ENCODE assay signal across 12 mouse cellular contexts in the genomic region with DNA sequence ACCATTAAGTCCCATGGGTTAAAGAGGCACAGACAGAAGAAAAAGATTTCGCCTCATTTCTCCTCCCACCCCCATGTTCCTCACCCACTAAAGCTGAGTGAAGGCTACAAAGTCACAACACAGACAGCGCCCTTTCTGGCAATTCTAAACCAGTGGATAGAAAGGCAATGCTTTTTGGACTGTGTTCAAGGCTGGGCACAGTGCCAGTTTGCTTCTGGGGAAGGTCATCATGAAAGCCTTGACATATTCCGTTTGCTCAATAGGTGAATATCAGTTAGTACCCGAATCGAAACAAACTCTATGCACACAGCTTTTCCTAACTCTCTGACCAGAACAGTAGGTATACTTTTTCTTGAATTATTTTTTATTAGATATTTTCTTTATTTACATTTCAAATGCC. TPM values are rescaled to one million over a fixed set of nuclear protein-coding genes. Genes with fewer than 3 reads are reported as not detected.
A peak's percentile ranks its signal among the peaks of the same experiment; 100 is the strongest.
DNase-seq lines count a peak whose midpoint lies in the region; ATAC-seq and TF ChIP-seq lines count a peak whose summit lies in the region.
"Had no signal": no experiment of that assay in that cellular context is flagged by ENCODE, and none has a peak within 500 bp of the region (broad histone marks: within the 10 kb centered on the region; RNA-seq: fewer than 3 reads in every experiment).

No protein-coding gene starts in this region.

- no peak overlapping the region for H3K4me3 ChIP-seq in lung, embryonic 14.5 days (ENCODE audit: low read depth, low read length)
- no peak overlapping the region for H3K4me3 ChIP-seq in lung, postnatal 0 days (ENCODE audit: low read depth, low read length)
- H3K4me3 ChIP-seq: embryonic facial prominence, embryonic 13.5 days; hindbrain, embryonic 12.5 days; midbrain, embryonic 15.5 days had no signal

- DNase-seq in cerebellum, postnatal 14 days = peak; percentile 34 to 63
- DNase-seq in cerebellum, adult 11 months = no peak
- DNase-seq in lung, embryonic 14.5 days = peak; percentile 77
- no peak for DNase-seq in lung, postnatal 0 days (ENCODE audit: low spot score)
- peak; percentile 41 to 49 for DNase-seq in kidney, adult 8-10 months
- DNase-seq in ovary, postnatal 36 days (ENCODE audit: low spot score) = peak; percentile 75
- no peak for DNase-seq in neural tube, embryonic 10.5 days (ENCODE audit: extremely low spot score, low spot score)
- DNase-seq in Muller cell, postnatal 12 days (ENCODE audit: inconsistent ontology term) = no peak

- H3K27ac ChIP-seq in lung, embryonic 14.5 days (ENCODE audit: low read depth) = no peak overlapping the region
- no peak overlapping the region for H3K27ac ChIP-seq in lung, postnatal 0 days (ENCODE audit: low read length)
- H3K27ac ChIP-seq: embryonic facial prominence, embryonic 13.5 days; hindbrain, embryonic 12.5 days; liver, embryonic 14.5 days; midbrain, embryonic 15.5 days had no signal

- no peaks in the 10 kb centered on the region for H3K9me3 ChIP-seq in lung, embryonic 14.5 days (ENCODE audit: low read depth, low read length)
- H3K9me3 ChIP-seq in lung, postnatal 0 days (ENCODE audit: low read length) = no peaks in the 10 kb centered on the region
- H3K9me3 ChIP-seq: embryonic facial prominence, embryonic 13.5 days; hindbrain, embryonic 12.5 days; midbrain, embryonic 15.5 days had no signal

- no peaks in the 10 kb centered on the region for H3K27me3 ChIP-seq in lung, embryonic 14.5 days (ENCODE audit: insufficient read depth, low read length)
- no peaks in the 10 kb centered on the region for H3K27me3 ChIP-seq in lung, postnatal 0 days (replicated peaks; ENCODE audit: insufficient read depth, low read length)
- H3K27me3 ChIP-seq: embryonic facial prominence, embryonic 13.5 days; hindbrain, embryonic 12.5 days; midbrain, embryonic 15.5 days had no signal

- H3K4me2 ChIP-seq in lung, embryonic 14.5 days = no peak overlapping the region
- H3K4me2 ChIP-seq in lung, postnatal 0 days (replicated peaks; ENCODE audit: low read depth, low read length) = no peak overlapping the region
- H3K4me2 ChIP-seq: embryonic facial prominence, embryonic 13.5 days; hindbrain, embryonic 12.5 days; midbrain, embryonic 15.5 days had no signal

- H3K4me1 ChIP-seq in lung, embryonic 14.5 days (ENCODE audit: insufficient read depth) = no peaks in the 10 kb centered on the region
- H3K4me1 ChIP-seq in lung, postnatal 0 days (ENCODE audit: insufficient read depth, low read depth, low read length) = no peaks in the 10 kb centered on the region
- H3K4me1 ChIP-seq: embryonic facial prominence, embryonic 13.5 days; hindbrain, embryonic 12.5 days; midbrain, embryonic 15.5 days had no signal

- WGBS in lung, embryonic 14.5 days = 41% methylated on average over 5 of the region's 5 CpGs
- 33% methylated on average over 5 of the region's 5 CpGs for WGBS in lung, postnatal 0 days

- no peak for TF ChIP-seq EP300 in lung, postnatal 0 days (IDR thresholded peaks at IDR 0.05)

- TF ChIP-seq CTCF in lung, embryonic 14.5 days (IDR thresholded peaks at IDR 0.05; ENCODE audit: low read depth) = no peak
- TF ChIP-seq CTCF in lung, postnatal 0 days (IDR thresholded peaks at IDR 0.05) = no peak

- no peak for ATAC-seq in lung, embryonic 14.5 days (ENCODE audit: insufficient read depth)
- no peak for ATAC-seq in lung, postnatal 0 days
- ATAC-seq: midbrain, embryonic 15.5 days had no signal

- H3K9ac ChIP-seq in lung, embryonic 14.5 days = no peak overlapping the region
- H3K9ac ChIP-seq in lung, postnatal 0 days (replicated peaks; ENCODE audit: low read depth) = no peak overlapping the region
- H3K9ac ChIP-seq: embryonic facial prominence, embryonic 13.5 days; hindbrain, embryonic 12.5 days; liver, embryonic 14.5 days; midbrain, embryonic 15.5 days had no signal

- no peaks in the 10 kb centered on the region for H3K36me3 ChIP-seq in lung, embryonic 14.5 days (ENCODE audit: insufficient read depth)
- H3K36me3 ChIP-seq in lung, postnatal 0 days (ENCODE audit: insufficient read depth, low read length) = no peaks in the 10 kb centered on the region
- H3K36me3 ChIP-seq: embryonic facial prominence, embryonic 13.5 days; hindbrain, embryonic 12.5 days; midbrain, embryonic 15.5 days had no signal

RNA-seq across cellular contexts. Expression of gene Olfr54, which starts 2.2 kb away (rescaled TPM):
- polyA plus RNA-seq in lung, embryonic 14.5 days (2014; fragmentation: Nextera tagmentation; extraction: Ambion mirVana) = not detected in 2 replicates
- polyA plus RNA-seq in lung, postnatal 0 days (2015; fragmentation: Nextera tagmentation; extraction: Ambion mirVana) = not detected in 2 replicates
- polyA plus RNA-seq: embryonic facial prominence, embryonic 13.5 days; hindbrain, embryonic 12.5 days; liver, embryonic 14.5 days; midbrain, embryonic 15.5 days had no signal

RNA-seq across cellular contexts. Expression of gene Olfr51, which starts 8.4 kb away (rescaled TPM):
- polyA plus RNA-seq in lung, embryonic 14.5 days (2014; fragmentation: Nextera tagmentation; extraction: Ambion mirVana) = not detected in 2 replicates
- polyA plus RNA-seq in lung, postnatal 0 days (2015; fragmentation: Nextera tagmentation; extraction: Ambion mirVana) = not detected in 2 replicates
- polyA plus RNA-seq: embryonic facial prominence, embryonic 13.5 days; hindbrain, embryonic 12.5 days; liver, embryonic 14.5 days; midbrain, embryonic 15.5 days had no signal

RNA-seq across cellular contexts. Expression of gene Olfr1377, which starts 30.1 kb away (rescaled TPM):
- not detected in 2 replicates for polyA plus RNA-seq in lung, embryonic 14.5 days (2014; fragmentation: Nextera tagmentation; extraction: Ambion mirVana)
- not detected in 2 replicates for polyA plus RNA-seq in lung, postnatal 0 days (2015; fragmentation: Nextera tagmentation; extraction: Ambion mirVana)
- polyA plus RNA-seq: embryonic facial prominence, embryonic 13.5 days; hindbrain, embryonic 12.5 days; liver, embryonic 14.5 days; midbrain, embryonic 15.5 days had no signal

RNA-seq across cellular contexts. Expression of gene Olfr1375, which starts 36.1 kb away (rescaled TPM):
- not detected in 2 replicates for polyA plus RNA-seq in lung, embryonic 14.5 days (2014; fragmentation: Nextera tagmentation; extraction: Ambion mirVana)
- polyA plus RNA-seq in lung, postnatal 0 days (2015; fragmentation: Nextera tagmentation; extraction: Ambion mirVana) = not detected in 2 replicates
- polyA plus RNA-seq: embryonic facial prominence, embryonic 13.5 days; hindbrain, embryonic 12.5 days; liver, embryonic 14.5 days; midbrain, embryonic 15.5 days had no signal

RNA-seq across cellular contexts. Expression of gene Olfr1378, which starts 45.5 kb away (rescaled TPM):
- polyA plus RNA-seq in lung, embryonic 14.5 days (2014; fragmentation: Nextera tagmentation; extraction: Ambion mirVana) = not detected in 2 replicates
- not detected in 2 replicates for polyA plus RNA-seq in lung, postnatal 0 days (2015; fragmentation: Nextera tagmentation; extraction: Ambion mirVana)
- polyA plus RNA-seq: embryonic facial prominence, embryonic 13.5 days; hindbrain, embryonic 12.5 days; liver, embryonic 14.5 days; midbrain, embryonic 15.5 days had no signal

Comparison
In these comparisons a context has a peak if more than half of its experiments do, and no peak if none do; other contexts are left out.
1. DNase-seq: peak in cerebellum, postnatal 14 days (2 of 2), lung, embryonic 14.5 days (single experiment), kidney, adult 8-10 months (2 of 2) and ovary, postnatal 36 days (single experiment); none in cerebellum, adult 11 months (single experiment), lung, postnatal 0 days (single experiment), neural tube, embryonic 10.5 days (single experiment) and Muller cell, postnatal 12 days (single experiment).